Mouse (Mus musculus) gastrocnemius, adult 8-10 months (tissue): ENCODE results near the gene Slc30a10. TPM values are rescaled to one million over a fixed set of nuclear protein-coding genes. Genes with fewer than 3 reads are reported as not detected.

Experiments
- DNase-seq, 2 experiments: peaks; one replicate each; pipeline ENCODE4 v3.0.0; 2022; ENCODE audit warnings: low spot score in 2 of 2
- total RNA-seq, 4 experiments: library from RNA; stranded (reverse); gene quantifications; 2 replicates each; pipeline ENCODE4 v1.2.4; 2022

Gene Slc30a10
- total RNA-seq, 4 experiments from 2014 or later, result not detected

- no peak for DNase-seq
Measured at GRCm38 (mm10) chr1:185462889-185463288, 8.2 kb downstream of the Slc30a10 start.

- DNase-seq, result no peak
Measured at GRCm38 (mm10) chr1:185469551-185470021, 14.9 kb downstream of the Slc30a10 start.

GRCm38 (mm10) chr1:185472025-185472720 is 17.5 kb downstream of the Slc30a10 start:
- DNase-seq, result no peak

- DNase-seq, result no peak
Measured at GRCm38 (mm10) chr1:185472730-185473129, 18.1 kb downstream of the Slc30a10 start.

GRCm38 (mm10) chr1:185473437-185473836 is 18.8 kb downstream of the Slc30a10 start:
- no peak for DNase-seq

- no peak for DNase-seq
Measured at GRCm38 (mm10) chr1:185479861-185480260, 25.2 kb downstream of the Slc30a10 start.

GRCm38 (mm10) chr1:185482001-185482761 is 27.5 kb downstream of the Slc30a10 start:
- no peak for DNase-seq

GRCm38 (mm10) chr1:185482762-185483161 is 28.1 kb downstream of the Slc30a10 start:
- DNase-seq, result no peak

- DNase-seq, result no peak
Measured at GRCm38 (mm10) chr1:185483356-185484057, 28.9 kb downstream of the Slc30a10 start.

GRCm38 (mm10) chr1:185484281-185484680 is 29.6 kb downstream of the Slc30a10 start:
- DNase-seq, result no peak

- no peak for DNase-seq
Measured at GRCm38 (mm10) chr1:185489893-185490292, 35.2 kb downstream of the Slc30a10 start.

GRCm38 (mm10) chr1:185490603-185491002 is 36.0 kb downstream of the Slc30a10 start:
- no peak for DNase-seq

GRCm38 (mm10) chr1:185493439-185494034 is 38.9 kb downstream of the Slc30a10 start:
- DNase-seq, result no peak

- no peak for DNase-seq
Measured at GRCm38 (mm10) chr1:185496791-185497460, 42.3 kb downstream of the Slc30a10 start.

- no peak for DNase-seq
Measured at GRCm38 (mm10) chr1:185500602-185501001, 46.0 kb downstream of the Slc30a10 start.

- DNase-seq, result no peak
Measured at GRCm38 (mm10) chr1:185501801-185502340, 47.2 kb downstream of the Slc30a10 start.

GRCm38 (mm10) chr1:185502550-185502949 is 47.9 kb downstream of the Slc30a10 start:
- no peak for DNase-seq

- no peak for DNase-seq
Measured at GRCm38 (mm10) chr1:185509042-185509441, 54.4 kb downstream of the Slc30a10 start.

- no peak for DNase-seq
Measured at GRCm38 (mm10) chr1:185511306-185511705, 56.7 kb downstream of the Slc30a10 start.

GRCm38 (mm10) chr1:185515526-185515979 is 60.9 kb downstream of the Slc30a10 start:
- no peak for DNase-seq

GRCm38 (mm10) chr1:185516041-185516440 is 61.4 kb downstream of the Slc30a10 start:
- DNase-seq, result no peak
